In the genomic region with DNA sequence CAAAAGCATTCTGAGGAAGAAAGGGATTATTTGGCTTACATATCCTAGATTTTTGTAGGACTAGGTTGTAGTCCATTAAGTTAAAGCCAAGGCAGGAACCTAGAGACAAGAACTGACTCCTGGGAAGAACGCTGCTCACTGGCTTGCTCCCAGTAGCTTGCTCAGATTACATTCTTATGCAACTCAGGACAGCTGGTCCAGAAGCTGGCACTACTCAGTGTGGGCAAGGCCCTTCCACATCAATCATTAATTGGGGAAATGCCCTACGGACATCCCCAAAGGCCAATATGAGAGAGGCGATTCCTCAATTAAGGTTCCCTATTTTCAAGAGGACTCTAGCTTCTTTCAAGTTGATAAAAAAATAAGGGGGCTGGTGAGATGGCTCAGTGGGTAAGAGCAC, we compare ENCODE assay signal across 12 mouse cellular contexts.
DNase-seq lines count a peak whose midpoint lies in the region; ATAC-seq and TF ChIP-seq lines count a peak whose summit lies in the region.
"Had no signal": no experiment of that assay in that cellular context is flagged by ENCODE, and none has a peak within 500 bp of the region (broad histone marks: within the 10 kb centered on the region; RNA-seq: fewer than 3 reads in every experiment).

No protein-coding gene starts in this region.

- H3K27me3 ChIP-seq in forebrain, embryonic 15.5 days, result no peaks in the 10 kb centered on the region
- H3K27me3 ChIP-seq in forebrain, embryonic 14.5 days (replicated peaks; ENCODE audit: control insufficient read depth, insufficient read depth, low read length), result no peaks in the 10 kb centered on the region
- H3K27me3 ChIP-seq: embryonic facial prominence, embryonic 13.5 days had no signal

- no peak overlapping the region for H3K9ac ChIP-seq in forebrain, embryonic 15.5 days (replicated peaks)
- H3K9ac ChIP-seq in forebrain, embryonic 14.5 days (ENCODE audit: low read length), result no peak overlapping the region
- H3K9ac ChIP-seq: embryonic facial prominence, embryonic 13.5 days; limb, embryonic 12.5 days had no signal

- no peak overlapping the region for H3K4me3 ChIP-seq in forebrain, embryonic 15.5 days
- H3K4me3 ChIP-seq in forebrain, embryonic 14.5 days (ENCODE audit: low read depth, low read length), result no peak overlapping the region
- no peak overlapping the region for H3K4me3 ChIP-seq in left cerebral cortex, adult 2 months
- H3K4me3 ChIP-seq: embryonic facial prominence, embryonic 13.5 days; limb, embryonic 12.5 days had no signal

- no peaks in the 10 kb centered on the region for H3K4me1 ChIP-seq in forebrain, embryonic 15.5 days
- peaks cover 3% of the 10 kb centered on the region; the same call in 1 of the 2 replicates for H3K4me1 ChIP-seq in forebrain, embryonic 14.5 days (ENCODE audit: control insufficient read depth, insufficient read depth, low read length)
- H3K4me1 ChIP-seq: limb, embryonic 12.5 days had no signal

- 84% methylated on average over 3 of the region's 3 CpGs for WGBS in forebrain, embryonic 15.5 days
- 83% methylated on average over 3 of the region's 3 CpGs for WGBS in forebrain, embryonic 14.5 days

- intact Hi-C loops in left cerebral cortex, adult 2 months (cut with DNase I), result no loop called here

- 0 out of 2 replicates have a peak, but pooled peaks have one; percentile 43 for ATAC-seq in forebrain, embryonic 15.5 days (replicated peaks)
- no peak for ATAC-seq in forebrain, embryonic 14.5 days
- ATAC-seq: CD4-positive, CD25-positive, alpha-beta regulatory T cell, adult 4 months; inflammation-experienced regulatory T-cells, adult 6 months had no signal

- no peak overlapping the region for H3K27ac ChIP-seq in forebrain, embryonic 15.5 days (replicated peaks)
- H3K27ac ChIP-seq in forebrain, embryonic 14.5 days (ENCODE audit: low read depth, low read length), result no peak overlapping the region
- 0 out of 2 replicates have a peak overlapping the region, but pooled peaks have one; percentile 26 for H3K27ac ChIP-seq in left cerebral cortex, adult 2 months
- H3K27ac ChIP-seq: embryonic facial prominence, embryonic 13.5 days; limb, embryonic 12.5 days had no signal

- H3K9me3 ChIP-seq in forebrain, embryonic 15.5 days, result no peaks in the 10 kb centered on the region
- H3K9me3 ChIP-seq in forebrain, embryonic 14.5 days (replicated peaks; ENCODE audit: control insufficient read depth, low read length), result no peaks in the 10 kb centered on the region
- H3K9me3 ChIP-seq: embryonic facial prominence, embryonic 13.5 days; limb, embryonic 12.5 days had no signal

- no peak for TF ChIP-seq POLR2A in brain, embryonic 14.5 days (IDR thresholded peaks at IDR 0.05; ENCODE audit: borderline replicate concordance, extremely low read depth, insufficient read depth, insufficient read length, poor library complexity, severe bottlenecking)

- no peak for DNase-seq in forebrain, embryonic 14.5 days (ENCODE audit: low spot score)
- DNase-seq in left cerebral cortex, adult 2 months (ENCODE audit: extremely low spot score in 1 of 2, low spot score in 2 of 2), result no peak
- DNase-seq in left cerebral cortex, adult 8-10 months (ENCODE audit: low spot score in 2 of 2), result no peak
- DNase-seq in brain, embryonic 14.5 days (ENCODE audit: low read depth), result peak; percentile 33
- peak; percentile 73 to 85 for DNase-seq in kidney, postnatal 36 days
- no peak for DNase-seq in spleen, postnatal 14 days (ENCODE audit: low spot score in 2 of 2)
- no peak for DNase-seq in layer of hippocampus, adult 11-12 months (ENCODE audit: low spot score)

- no peak overlapping the region for H3K4me2 ChIP-seq in forebrain, embryonic 15.5 days (replicated peaks)
- H3K4me2 ChIP-seq in forebrain, embryonic 14.5 days (ENCODE audit: low read length), result no peak overlapping the region
- H3K4me2 ChIP-seq: embryonic facial prominence, embryonic 13.5 days; limb, embryonic 12.5 days had no signal

- no peak for TF ChIP-seq CTCF in left cerebral cortex, adult 2 months (IDR thresholded peaks at IDR 0.05)
- TF ChIP-seq CTCF in brain, embryonic 14.5 days (IDR thresholded peaks at IDR 0.05; ENCODE audit: borderline replicate concordance, extremely low read depth, insufficient read depth, insufficient read length), result no peak

- H3K36me3 ChIP-seq in forebrain, embryonic 15.5 days, result no peaks in the 10 kb centered on the region
- no peaks in the 10 kb centered on the region for H3K36me3 ChIP-seq in forebrain, embryonic 14.5 days (ENCODE audit: control insufficient read depth, insufficient read depth, low read length)
- H3K36me3 ChIP-seq: embryonic facial prominence, embryonic 13.5 days; limb, embryonic 12.5 days had no signal

Comparison
In these comparisons a context has a peak if more than half of its experiments do, and no peak if none do; other contexts are left out.
1. DNase-seq: peak in brain, embryonic 14.5 days (single experiment) and kidney, postnatal 36 days (2 of 2); none in forebrain, embryonic 14.5 days (single experiment), left cerebral cortex, adult 2 months (0 of 2), left cerebral cortex, adult 8-10 months (0 of 2), spleen, postnatal 14 days (0 of 2) and layer of hippocampus, adult 11-12 months (single experiment).